ENCODE assay signal across 7 mouse cellular contexts in the genomic region with DNA sequence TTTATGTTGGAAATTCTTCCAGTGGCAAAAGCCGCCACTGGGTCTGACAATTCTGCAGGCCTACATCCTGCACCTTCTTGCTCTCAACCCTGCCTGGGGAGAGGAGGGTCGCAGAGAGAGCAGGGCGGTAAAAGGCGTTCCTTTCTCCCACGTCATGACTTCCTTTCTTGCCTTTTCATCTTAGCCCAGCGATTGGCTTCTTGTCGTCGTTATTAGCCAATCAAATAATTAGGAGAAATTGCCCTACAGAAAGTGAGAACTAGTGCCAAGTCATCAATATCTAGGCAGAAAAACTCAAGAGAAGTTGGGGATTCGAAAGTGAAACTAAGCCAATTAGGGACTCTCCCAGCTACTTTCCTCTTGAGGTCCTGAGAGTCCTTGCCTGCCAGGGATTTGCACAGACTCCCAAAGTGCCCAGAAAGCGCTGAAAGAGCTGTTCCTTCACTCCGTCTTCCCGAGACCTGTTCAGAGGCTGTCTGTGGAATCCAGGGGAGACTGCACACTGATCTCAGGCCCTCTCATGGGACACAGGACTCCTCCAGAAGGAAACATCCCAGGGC. TPM values are rescaled to one million over a fixed set of nuclear protein-coding genes. Genes with fewer than 3 reads are reported as not detected.
DNase-seq lines count a peak whose midpoint lies in the region; ATAC-seq and TF ChIP-seq lines count a peak whose summit lies in the region.
"Not testable (repeated sequence)": the region's sequence is repeated elsewhere in the genome, so short reads cannot be mapped to it uniquely, and the experiment has no call there.

Gene H2-T22 (minus strand): TSS at position 138 of the 560 bp plus-strand sequence.
Gene Gm6034 (plus strand): TSS at position 352 of the 560 bp plus-strand sequence.

- 2% methylated on average over 12 of the region's 12 CpGs for WGBS in embryonic facial prominence, embryonic 11.5 days
- WGBS in heart, adult 2 months, result 1% methylated on average over 12 of the region's 12 CpGs
- WGBS in limb, embryonic 10.5 days, result 2% methylated on average over 12 of the region's 12 CpGs
- 1% methylated on average over 12 of the region's 12 CpGs for WGBS in midbrain, embryonic 11.5 days

- H3K4me2 ChIP-seq in embryonic facial prominence, embryonic 11.5 days (ENCODE audit: low read depth, low read length), result peak within 1 kb of the TSS; percentile 54
- H3K4me2 ChIP-seq in midbrain, embryonic 11.5 days, result peak within 1 kb of the TSS; percentile 60

- TF ChIP-seq EP300 in heart, adult 2 months (IDR thresholded peaks at IDR 0.05; ENCODE audit: insufficient read depth, low read depth, low read length), result not testable (repeated sequence)

- H3K27me3 ChIP-seq in embryonic facial prominence, embryonic 11.5 days (ENCODE audit: control insufficient read depth, insufficient read depth, low read length); heart, adult 2 months (ENCODE audit: control insufficient read depth, insufficient read depth, low read length); midbrain, embryonic 11.5 days (ENCODE audit: control insufficient read depth, insufficient read depth, low read length): not testable (repeated sequence)
- H3K27me3 ChIP-seq in limb, embryonic 10.5 days (ENCODE audit: low read depth, poor library complexity, severe bottlenecking), result peaks cover 28% of the 10 kb centered on the region

- H3K9ac ChIP-seq in embryonic facial prominence, embryonic 11.5 days (replicated peaks; ENCODE audit: low read length), result peak within 1 kb of the TSS; percentile 46
- H3K9ac ChIP-seq in heart, adult 2 months (ENCODE audit: low read depth, low read length), result peak within 1 kb of the TSS; percentile 77
- peak within 1 kb of the TSS; percentile 40; the same call in 1 of the 2 replicates for H3K9ac ChIP-seq in midbrain, embryonic 11.5 days (ENCODE audit: low read length)

- peak within 1 kb of the TSS; percentile 29 for H3K4me3 ChIP-seq in embryonic facial prominence, embryonic 11.5 days (ENCODE audit: low read depth, low read length)
- peak within 1 kb of the TSS; percentile 60 for H3K4me3 ChIP-seq in heart, adult 2 months
- H3K4me3 ChIP-seq in limb, embryonic 10.5 days, result peak within 1 kb of the TSS; percentile 48
- peak within 1 kb of the TSS; percentile 25 for H3K4me3 ChIP-seq in midbrain, embryonic 11.5 days (ENCODE audit: low read depth, low read length)

- H3K9me3 ChIP-seq in embryonic facial prominence, embryonic 11.5 days (replicated peaks; ENCODE audit: control insufficient read depth, low read length); limb, embryonic 10.5 days (replicated peaks); midbrain, embryonic 11.5 days (ENCODE audit: control insufficient read depth, low read length): not testable (repeated sequence)

- peak; percentile 93 for ATAC-seq in embryonic facial prominence, embryonic 11.5 days (replicated peaks; ENCODE audit: insufficient number of reproducible peaks, low FRiP score, low TSS enrichment, low read depth)
- peak; percentile 93 for ATAC-seq in midbrain, embryonic 11.5 days (ENCODE audit: low FRiP score)

- H3K79me2 ChIP-seq in heart, adult 2 months (replicated peaks; ENCODE audit: control insufficient read depth, insufficient read depth, low read length), result not testable (repeated sequence)

- H3K36me3 ChIP-seq in embryonic facial prominence, embryonic 11.5 days (replicated peaks; ENCODE audit: control insufficient read depth, insufficient read depth, low read depth, low read length); heart, adult 2 months (ENCODE audit: control insufficient read depth, insufficient read depth, low read length); limb, embryonic 10.5 days; midbrain, embryonic 11.5 days (ENCODE audit: control insufficient read depth, insufficient read depth, low read length): not testable (repeated sequence)

- intact Hi-C loops in heart, adult 2 months (cut with DNase I), result loop anchor here (10.0 kb wide), 1 partner anchor 218 kb away; the partner anchor contains the start of genes Flot1 and Ier3

- not testable (repeated sequence) for TF ChIP-seq CTCF in heart, adult 2 months (IDR thresholded peaks at IDR 0.05)

- peak; percentile 97 for TF ChIP-seq POLR2A in heart, adult 2 months (IDR thresholded peaks at IDR 0.05; ENCODE audit: insufficient read depth, low read depth, low read length)

- DNase-seq in adrenal gland, postnatal 10 days, result peak; percentile 76
- peak; percentile 89 for DNase-seq in embryonic facial prominence, embryonic 11.5 days (ENCODE audit: low spot score)
- DNase-seq in heart, adult 2 months, result peak; percentile 77 to 84
- peak; percentile 76 for DNase-seq in kidney, adult 18-20 months
- peak; percentile 58 for DNase-seq in limb, embryonic 10.5 days (ENCODE audit: low spot score)
- DNase-seq in midbrain, embryonic 11.5 days (ENCODE audit: low spot score, missing footprints), result peak; percentile 92
- peak; percentile 63 to 69 for DNase-seq in spleen, adult 18-20 months

- not testable (repeated sequence) for H3K27ac ChIP-seq in embryonic facial prominence, embryonic 11.5 days (replicated peaks; ENCODE audit: low read depth, low read length); limb, embryonic 10.5 days; midbrain, embryonic 11.5 days (ENCODE audit: low read depth, low read length)
- H3K27ac ChIP-seq in heart, adult 2 months, result peak within 1 kb of the TSS; percentile 85

- H3K4me1 ChIP-seq in embryonic facial prominence, embryonic 11.5 days (ENCODE audit: control insufficient read depth, insufficient read depth, low read length); heart, adult 2 months (ENCODE audit: control insufficient read depth, insufficient read depth, low read length); limb, embryonic 10.5 days; midbrain, embryonic 11.5 days (ENCODE audit: control insufficient read depth, insufficient read depth, low read length): not testable (repeated sequence)

RNA-seq across cellular contexts. Expression of gene H2-T22, which starts in this region (rescaled TPM):
- 10 to 100 TPM; 23.5 to 25.4 TPM for total RNA-seq in adrenal gland, postnatal 10 days (2021)
- polyA plus RNA-seq in embryonic facial prominence, embryonic 11.5 days (2014; fragmentation: Nextera tagmentation; extraction: Ambion mirVana), result 12.7 and 13.2 TPM in 2 replicates
- 10 to 100 TPM in 1 of 2 experiments, 1 to 10 TPM in 1; 7.4 to 10.6 TPM for total RNA-seq in heart, adult 2 months (2021)
- 23.4 and 23.8 TPM in 2 replicates for polyA plus RNA-seq in heart, adult 2 months (2012; rRNA removed)
- 5.6 and 9.7 TPM in 2 replicates for polyA plus RNA-seq in limb, embryonic 10.5 days (2016; fragmentation: Nextera tagmentation; extraction: Ambion mirVana)
- 7.3 and 7.6 TPM in 2 replicates for polyA plus RNA-seq in midbrain, embryonic 11.5 days (2014; fragmentation: Nextera tagmentation; extraction: Ambion mirVana)

RNA-seq across cellular contexts. Expression of gene Gm6034, which starts in this region (rescaled TPM):
- not detected for total RNA-seq in adrenal gland, postnatal 10 days (2021)
- polyA plus RNA-seq in embryonic facial prominence, embryonic 11.5 days (2014; fragmentation: Nextera tagmentation; extraction: Ambion mirVana), result not detected in 2 replicates
- not detected for total RNA-seq in heart, adult 2 months (2021)
- not detected in 2 replicates for polyA plus RNA-seq in heart, adult 2 months (2012; rRNA removed)
- polyA plus RNA-seq in limb, embryonic 10.5 days (2016; fragmentation: Nextera tagmentation; extraction: Ambion mirVana), result not detected in 2 replicates
- polyA plus RNA-seq in midbrain, embryonic 11.5 days (2014; fragmentation: Nextera tagmentation; extraction: Ambion mirVana), result not detected in 2 replicates
